Mouse (Mus musculus) ES-Bruce4 (cell line): ENCODE measurements at regions not wholly inside any gene's neighbourhood (a gene's known extent, or its start where the extent isn't known, plus 50 kb on each side); places are given as distances from the start of the nearest gene placed in this dataset.

ENCODE experiments used
- H3K27ac ChIP-seq: 2 replicates; pipeline ENCODE4 v1.5.1; 2012; ENCODE audit warnings: low read length, inconsistent platforms; ENCODE audit not compliant: insufficient read depth
- H3K27me3 ChIP-seq: 2 replicates; pipeline ENCODE4 v1.6.1; 2012; ENCODE audit warnings: mild to moderate bottlenecking, low read length, inconsistent platforms; ENCODE audit not compliant: control insufficient read depth, poor library complexity, insufficient read depth, severe bottlenecking
- H3K36me3 ChIP-seq: 2 replicates; pipeline ENCODE4 v1.6.1; 2012; ENCODE audit warnings: inconsistent platforms, mild to moderate bottlenecking, low read length, moderate library complexity; ENCODE audit not compliant: control insufficient read depth, poor library complexity, insufficient read depth, severe bottlenecking
- H3K4me1 ChIP-seq: one replicate; pipeline ENCODE4 v1.8.1; 2011; ENCODE audit warnings: low read length; ENCODE audit not compliant: control insufficient read depth, insufficient read depth
- H3K4me3 ChIP-seq: 2 replicates; pipeline ENCODE4 v1.5.1; 2011; ENCODE audit warnings: low read depth, mild to moderate bottlenecking, low read length
- H3K9ac ChIP-seq: 2 replicates; pipeline ENCODE4 v1.6.1; 2012; ENCODE audit warnings: low read depth, mild to moderate bottlenecking, inconsistent platforms; ENCODE audit not compliant: poor library complexity, severe bottlenecking
- H3K9me3 ChIP-seq: replicated peaks from 2 replicates; pipeline ENCODE4 v1.6.1; 2012; ENCODE audit warnings: mild to moderate bottlenecking, low read length, inconsistent platforms; ENCODE audit not compliant: control insufficient read depth, poor library complexity, insufficient read depth, severe bottlenecking
- CTCF ChIP-seq: IDR thresholded peaks from one replicate; pipeline ENCODE4 v1.8.1; 2011; ENCODE audit warnings: low read depth, low read length
- EP300 ChIP-seq: IDR thresholded peaks from 2 replicates; pipeline ENCODE4 v1.6.1; 2011; ENCODE audit warnings: low read depth, low read length; ENCODE audit not compliant: insufficient read depth
- POLR2A ChIP-seq: IDR thresholded peaks from one replicate; pipeline ENCODE4 v1.8.1; 2011; ENCODE audit warnings: low read length; ENCODE audit not compliant: insufficient read depth

GRCm38 (mm10) chr1:187536263-187536662 lies 72.3 kb upstream of the Esrrg start:
- Histone ChIP-seq H3K9me3 (no peaks in the 10 kb centered on the region), H3K9ac (no peak overlapping the region), H3K4me3 (no peak overlapping the region), H3K27me3 (no peaks in the 10 kb centered on the region; the same call in 1 of the 2 replicates), H3K36me3 (no peaks in the 10 kb centered on the region), H3K4me1 (no peaks in the 10 kb centered on the region), H3K27ac (no peak overlapping the region)
- TF ChIP-seq EP300 (no peak), POLR2A (no peak), CTCF (no peak)

- Histone ChIP-seq H3K36me3 (no peaks in the 10 kb centered on the region), H3K4me3 (no peak overlapping the region), H3K9me3 (no peaks in the 10 kb centered on the region), H3K27ac (no peak overlapping the region), H3K27me3 (no peaks in the 10 kb centered on the region), H3K9ac (no peak overlapping the region), H3K4me1 (no peaks in the 10 kb centered on the region)
- TF ChIP-seq POLR2A (no peak), CTCF (no peak), EP300 (no peak)
These were observed 51.9 kb upstream of the Esrrg start for GRCm38 (mm10) chr1:187556718-187557117.
